Mouse (Mus musculus): ENCODE measurements at regions not wholly inside any gene's neighbourhood (a gene's known extent, or its start where the extent isn't known, plus 50 kb on each side); places are given as distances from the start of the nearest gene placed in this dataset.
A peak's percentile ranks its signal among the peaks of the same experiment; 100 is the strongest.

- intact Hi-C loops (cut with DNase I): no loop called here
Observed at GRCm38 (mm10) chr9:26549551-26549950, 184.0 kb upstream of the B3gat1 start.

GRCm38 (mm10) chr9:26575990-26576389, 157.5 kb upstream of the B3gat1 start:
- intact Hi-C loops (cut with DNase I): no loop called here
- DNase-seq: no peak

More at GRCm38 (mm10) chr9:26549551-26549950, 184.0 kb upstream of the B3gat1 start:
- no peak for DNase-seq

GRCm38 (mm10) chr9:26601979-26602378, 131.5 kb upstream of the B3gat1 start:
- intact Hi-C loops (cut with DNase I): no loop called here
- no peak for DNase-seq

- intact Hi-C loops (cut with DNase I): no loop called here
- no peak for DNase-seq
Observed at GRCm38 (mm10) chr9:26604552-26604951, 129.0 kb upstream of the B3gat1 start.

GRCm38 (mm10) chr9:26611711-26612437, 121.7 kb upstream of the B3gat1 start:
- intact Hi-C loops (cut with DNase I): no loop called here
- no peak for DNase-seq

- no peak for DNase-seq
- intact Hi-C loops (cut with DNase I): no loop called here
Observed at GRCm38 (mm10) chr9:26622840-26623448, 110.6 kb upstream of the B3gat1 start.

- intact Hi-C loops (cut with DNase I): no loop called here
- DNase-seq: peak; percentile 35 to 47
Observed at GRCm38 (mm10) chr9:26625171-26625937, 108.2 kb upstream of the B3gat1 start.

GRCm38 (mm10) chr9:26632891-26633650, 100.5 kb upstream of the B3gat1 start:
- no peak for DNase-seq
- intact Hi-C loops (cut with DNase I): no loop called here

- intact Hi-C loops (cut with DNase I): no loop called here
- no peak for DNase-seq
Observed at GRCm38 (mm10) chr9:26635211-26635610, 98.3 kb upstream of the B3gat1 start.

GRCm38 (mm10) chr9:26638586-26638985, 94.9 kb upstream of the B3gat1 start:
- intact Hi-C loops (cut with DNase I): no loop called here
- no peak for DNase-seq

GRCm38 (mm10) chr9:26642302-26642701, 91.2 kb upstream of the B3gat1 start:
- no peak for DNase-seq
- intact Hi-C loops (cut with DNase I): no loop called here

- intact Hi-C loops (cut with DNase I): no loop called here
- no peak for DNase-seq
Observed at GRCm38 (mm10) chr9:26642831-26643230, 90.7 kb upstream of the B3gat1 start.

- intact Hi-C loops (cut with DNase I): no loop called here
Observed at GRCm38 (mm10) chr9:26649506-26649905, 84.0 kb upstream of the B3gat1 start.

GRCm38 (mm10) chr9:26652920-26653319, 80.6 kb upstream of the B3gat1 start:
- DNase-seq: no peak
- intact Hi-C loops (cut with DNase I): no loop called here

More at GRCm38 (mm10) chr9:26649506-26649905, 84.0 kb upstream of the B3gat1 start:
- DNase-seq: no peak

GRCm38 (mm10) chr9:26659366-26659765, 74.2 kb upstream of the B3gat1 start:
- DNase-seq: no peak
- intact Hi-C loops (cut with DNase I): no loop called here

GRCm38 (mm10) chr9:26663544-26663943, 70.0 kb upstream of the B3gat1 start:
- DNase-seq: no peak
- intact Hi-C loops (cut with DNase I): no loop called here

GRCm38 (mm10) chr9:26667835-26668234, 65.7 kb upstream of the B3gat1 start:
- no peak for DNase-seq
- intact Hi-C loops (cut with DNase I): no loop called here

GRCm38 (mm10) chr9:26674059-26674757, 59.3 kb upstream of the B3gat1 start:
- DNase-seq: no peak
- intact Hi-C loops (cut with DNase I): no loop called here

GRCm38 (mm10) chr9:26678288-26678687, 55.2 kb upstream of the B3gat1 start:
- intact Hi-C loops (cut with DNase I): no loop called here
- no peak for DNase-seq

GRCm38 (mm10) chr9:26681516-26681915, 52.0 kb upstream of the B3gat1 start:
- intact Hi-C loops (cut with DNase I): no loop called here
- DNase-seq: no peak
